ENCODE assay signal across 19 mouse cellular contexts in the genomic region with DNA sequence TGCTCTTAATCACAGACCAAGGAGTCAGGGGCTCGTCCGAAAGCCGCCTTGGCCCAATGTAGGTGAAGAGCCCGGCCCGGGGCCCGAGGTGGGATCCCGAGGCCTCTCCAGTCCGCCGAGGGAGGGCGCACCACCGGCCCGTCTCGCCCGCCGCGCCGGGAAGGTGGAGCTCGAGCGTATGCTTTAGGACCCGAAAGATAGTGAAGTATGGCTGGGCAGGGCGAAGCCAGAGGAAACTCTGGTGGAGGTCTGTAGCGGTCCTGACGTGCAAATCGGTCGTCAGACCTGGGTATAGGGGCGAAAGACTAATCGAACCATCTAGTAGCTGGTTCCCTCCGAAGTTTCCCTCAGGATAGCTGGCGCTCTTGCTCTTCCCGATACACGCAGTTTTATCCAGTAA.
A peak's percentile ranks its signal among the peaks of the same experiment; 100 is the strongest.
DNase-seq lines count a peak whose midpoint lies in the region; TF ChIP-seq lines count a peak whose summit lies in the region.
"Had no signal": no experiment of that assay in that cellular context is flagged by ENCODE, and none has a peak within 500 bp of the region (broad histone marks: within the 10 kb centered on the region; RNA-seq: fewer than 3 reads in every experiment).

No protein-coding gene starts in this region.

- peak; percentile 56 for DNase-seq in heart, adult 11 months
- no peak for DNase-seq in heart, postnatal 10 days
- DNase-seq in ES-E14 (ENCODE audit: low read depth, low spot score): peak; percentile 31
- peak; percentile 26 for DNase-seq in WW6 (ENCODE audit: low read depth, low spot score)
- peak; percentile 42 for DNase-seq in testis, postnatal 10 days (ENCODE audit: low spot score)
- DNase-seq in lung, adult 2 months: no peak
- DNase-seq in embryo, embryonic 10.5 days (ENCODE audit: low spot score): no peak
- DNase-seq in forebrain, embryonic 10.5 days (ENCODE audit: extremely low spot score, low spot score): no peak
- DNase-seq: adrenal gland, adult 8-10 months; adrenal gland, postnatal 36 days; B cell, adult 2 months; cerebellum, adult 11 months; cerebellum, adult 9-10 months; heart, postnatal 4 days had no signal

- TF ChIP-seq CTCF in lung, adult 2 months (IDR thresholded peaks at IDR 0.05; ENCODE audit: insufficient read depth, low read length): no peak

- no peaks in the 10 kb centered on the region for H3K36me3 ChIP-seq in ES-E14 (ENCODE audit: control insufficient read depth, insufficient read depth, low read length, poor library complexity, severe bottlenecking)
- H3K36me3 ChIP-seq in forebrain, embryonic 10.5 days (replicated peaks): peaks cover 10% of the 10 kb centered on the region
- H3K36me3 ChIP-seq: hindbrain, embryonic 12.5 days had no signal

- intact Hi-C loops in heart, postnatal 10 days (cut with DNase I): no loop called here

- no peaks in the 10 kb centered on the region for H3K9me3 ChIP-seq in ES-E14 (ENCODE audit: control insufficient read depth, insufficient read depth, low read depth, low read length)
- H3K9me3 ChIP-seq in forebrain, embryonic 10.5 days: peaks cover 3% of the 10 kb centered on the region; the same call in 1 of the 2 replicates
- H3K9me3 ChIP-seq: embryonic facial prominence, embryonic 10.5 days; G1E; heart, embryonic 13.5 days; hindbrain, embryonic 12.5 days had no signal

- TF ChIP-seq POLR2A in lung, adult 2 months (IDR thresholded peaks at IDR 0.05; ENCODE audit: borderline replicate concordance, extremely low read depth, low read depth, low read length): no peak

- H3K4me3 ChIP-seq in ES-E14 (ENCODE audit: insufficient read depth in 1 of 2, low read depth in 1 of 2, low read length in 2 of 2, poor library complexity in 1 of 2, severe bottlenecking in 1 of 2): no peak overlapping the region
- no peak overlapping the region for H3K4me3 ChIP-seq in lung, adult 2 months (replicated peaks; ENCODE audit: extremely low read depth, low read depth, low read length)
- H3K4me3 ChIP-seq in forebrain, embryonic 10.5 days: no peak overlapping the region
- H3K4me3 ChIP-seq: embryonic facial prominence, embryonic 10.5 days; heart, embryonic 13.5 days; hindbrain, embryonic 12.5 days had no signal

- H3K9ac ChIP-seq in ES-E14 (ENCODE audit: insufficient read depth, low read depth, low read length, poor library complexity, severe bottlenecking): 0 out of 2 replicates have a peak overlapping the region, but pooled peaks have one; percentile 17
- H3K9ac ChIP-seq: heart, embryonic 13.5 days; hindbrain, embryonic 12.5 days had no signal

- in situ Hi-C loops in ES-E14 (cut with MboI; ENCODE audit: low sequenced_read_pairs in 2 of 2, unreplicated experiment in 2 of 2): no loop called here

- no peaks in the 10 kb centered on the region for H3K27me3 ChIP-seq in forebrain, embryonic 10.5 days (ENCODE audit: poor library complexity, severe bottlenecking)
- H3K27me3 ChIP-seq: CH12.LX; heart, embryonic 13.5 days; hindbrain, embryonic 12.5 days had no signal

- 95% methylated on average over 31 of the region's 31 CpGs for WGBS in lung, adult 2 months
- WGBS in forebrain, embryonic 10.5 days: 90% methylated on average over 31 of the region's 31 CpGs

- no peak overlapping the region for H3K27ac ChIP-seq in ES-E14 (ENCODE audit: insufficient read depth, low read depth, low read length, poor library complexity, severe bottlenecking)
- no peak overlapping the region for H3K27ac ChIP-seq in forebrain, embryonic 10.5 days
- H3K27ac ChIP-seq: embryonic facial prominence, embryonic 10.5 days; heart, embryonic 13.5 days; hindbrain, embryonic 12.5 days had no signal

- no peaks in the 10 kb centered on the region for H3K4me1 ChIP-seq in ES-E14 (ENCODE audit: control insufficient read depth in 2 of 2, insufficient read depth in 2 of 2, low read length in 2 of 2, poor library complexity in 1 of 2)
- H3K4me1 ChIP-seq in lung, adult 2 months (ENCODE audit: control insufficient read depth, insufficient read depth, low read length): peaks cover 7% of the 10 kb centered on the region; the same call in 1 of the 2 replicates
- H3K4me1 ChIP-seq in forebrain, embryonic 10.5 days: peaks cover 9% of the 10 kb centered on the region
- H3K4me1 ChIP-seq: embryonic facial prominence, embryonic 10.5 days; heart, embryonic 13.5 days; hindbrain, embryonic 12.5 days had no signal

TF ChIP-seq in ES-E14, 5 proteins besides CTCF, POLR2A, EP300 and RAD21:
- no peak for TF ChIP-seq MAFK (IDR thresholded peaks at IDR 0.05; ENCODE audit: insufficient read depth, low read depth, low read length)
- TF ChIP-seq ZC3H11A (IDR thresholded peaks at IDR 0.05; ENCODE audit: borderline replicate concordance, low read depth, low read length): no peak

Comparison
In these comparisons a context has a peak if more than half of its experiments do, and no peak if none do; other contexts are left out.
1. DNase-seq: peak in heart, adult 11 months (single experiment), ES-E14 (single experiment), WW6 (single experiment) and testis, postnatal 10 days (single experiment); none in heart, postnatal 10 days (0 of 2), lung, adult 2 months (single experiment), embryo, embryonic 10.5 days (single experiment) and forebrain, embryonic 10.5 days (single experiment).